Mouse (Mus musculus) lung, postnatal 14 days (tissue): Measurements from ENCODE around the gene Gm20517.
A peak's percentile ranks its signal among the peaks of the same experiment; 100 is the strongest.

ENCODE experiments used
- DNase-seq: peaks from one replicate; pipeline ENCODE4 v3.0.0; 2021

Gm20517 gene

GRCm38 (mm10) chr17:47712889-47713571, 101.6 kb downstream of the Gm20517 start:
- no peak for DNase-seq

DNA sequence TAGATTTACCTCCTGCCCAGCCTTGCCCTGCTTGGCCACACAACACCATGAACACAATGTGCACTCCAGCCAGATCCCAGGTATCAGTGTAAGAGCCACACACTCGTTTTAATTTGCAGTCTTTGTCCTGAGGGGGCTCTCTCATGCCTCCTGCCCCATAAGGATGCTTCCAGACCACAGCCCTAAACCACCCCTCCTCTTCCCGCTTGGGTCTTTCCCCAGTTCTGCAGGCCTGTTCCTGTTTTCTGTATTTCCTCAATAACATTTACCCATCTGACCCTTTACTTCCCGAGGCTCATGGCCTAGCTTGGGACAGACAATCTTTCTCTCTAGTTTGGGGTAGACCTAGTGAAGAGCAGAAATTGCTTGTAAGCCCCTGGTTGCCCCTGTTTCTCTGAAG, 103.6 kb downstream of the Gm20517 start:
- no peak for DNase-seq

DNA sequence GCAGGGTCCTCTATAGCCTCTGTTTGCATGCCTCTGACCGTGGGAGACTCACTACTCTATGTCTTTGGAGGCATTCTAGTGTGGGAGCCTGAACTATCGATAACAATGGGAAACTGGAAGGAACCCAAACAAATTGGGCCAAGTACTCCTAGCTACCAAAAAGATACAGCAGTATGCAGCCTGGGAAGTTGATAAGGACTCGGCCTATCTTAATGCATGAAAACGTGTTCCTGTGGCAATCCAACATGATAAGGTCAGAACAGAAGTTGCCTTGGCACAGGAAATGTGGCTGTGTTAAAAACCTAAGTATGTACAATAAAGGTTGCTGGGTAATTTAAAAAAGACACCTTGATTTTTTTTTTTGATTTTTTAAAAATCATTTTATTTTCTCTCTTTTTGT, 109.8 kb downstream of the Gm20517 start:
- DNase-seq, result no peak

- DNase-seq, result no peak
These were observed 115.2 kb downstream of the Gm20517 start, which contains the start of gene Pgc for GRCm38 (mm10) chr17:47726566-47726965. Pgc (plus strand) TSS chr17:47726842.

DNA sequence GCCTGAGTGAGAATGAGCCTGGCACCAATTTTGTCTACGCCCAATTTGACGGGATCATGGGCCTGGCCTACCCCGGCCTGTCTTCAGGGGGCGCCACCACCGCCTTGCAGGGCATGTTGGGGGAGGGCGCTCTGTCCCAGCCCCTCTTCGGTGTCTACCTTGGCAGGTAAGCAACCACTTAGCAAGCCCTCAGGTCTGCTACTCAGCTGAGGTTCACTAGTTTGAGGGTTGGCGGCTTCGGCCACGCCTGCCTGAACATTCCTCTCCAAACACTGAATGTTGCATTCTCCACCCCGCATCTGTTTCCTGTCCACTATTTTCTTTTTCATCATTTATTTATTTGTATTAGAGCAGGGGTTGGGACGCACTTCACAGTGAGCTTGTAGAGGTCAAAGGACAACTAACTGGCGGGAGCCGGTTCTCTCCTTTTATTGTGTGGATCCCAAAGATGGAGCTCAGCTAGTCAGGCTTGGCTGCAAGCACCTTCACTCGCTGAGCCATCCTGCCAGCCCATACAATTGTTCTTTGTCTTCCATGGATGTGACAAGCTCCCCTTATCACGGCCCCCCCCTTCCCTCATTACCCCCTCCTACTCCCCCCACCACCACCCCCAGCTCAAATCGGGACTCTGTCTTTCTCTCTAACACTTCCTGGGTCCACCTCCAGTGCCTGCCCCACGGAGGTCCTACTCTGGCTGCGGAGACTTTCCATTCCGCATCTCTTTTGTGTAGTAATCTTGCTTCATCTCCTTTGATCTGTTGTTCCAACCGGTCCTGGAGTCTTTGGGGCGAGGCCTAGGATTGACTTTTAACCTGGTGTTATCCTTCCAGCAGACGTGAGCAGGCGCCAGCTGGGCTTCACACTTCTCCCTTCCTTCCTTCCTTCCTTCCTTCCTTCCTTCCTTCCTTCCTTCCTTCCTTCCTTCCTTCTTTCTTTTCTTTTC, 119.5 kb downstream of the Gm20517 start:
- DNase-seq, result peak; percentile 37
